Mouse (Mus musculus) ES-Bruce4 (cell line): Measurements from ENCODE around the gene Car1. TPM values are rescaled to one million over a fixed set of nuclear protein-coding genes. Genes with fewer than 3 reads are reported as not detected.
"Not testable (repeated sequence)": the region's sequence is repeated elsewhere in the genome, so short reads cannot be mapped to it uniquely, and the experiment has no call there.

ENCODE experiments used
- H3K27ac ChIP-seq: 2 replicates; pipeline ENCODE4 v1.5.1; 2012; ENCODE audit warnings: low read length, inconsistent platforms; ENCODE audit not compliant: insufficient read depth
- H3K27me3 ChIP-seq: 2 replicates; pipeline ENCODE4 v1.6.1; 2012; ENCODE audit warnings: mild to moderate bottlenecking, low read length, inconsistent platforms; ENCODE audit not compliant: control insufficient read depth, poor library complexity, insufficient read depth, severe bottlenecking
- H3K36me3 ChIP-seq: 2 replicates; pipeline ENCODE4 v1.6.1; 2012; ENCODE audit warnings: inconsistent platforms, mild to moderate bottlenecking, low read length, moderate library complexity; ENCODE audit not compliant: control insufficient read depth, poor library complexity, insufficient read depth, severe bottlenecking
- H3K4me1 ChIP-seq: one replicate; pipeline ENCODE4 v1.8.1; 2011; ENCODE audit warnings: low read length; ENCODE audit not compliant: control insufficient read depth, insufficient read depth
- H3K4me3 ChIP-seq: 2 replicates; pipeline ENCODE4 v1.5.1; 2011; ENCODE audit warnings: low read depth, mild to moderate bottlenecking, low read length
- H3K9ac ChIP-seq: 2 replicates; pipeline ENCODE4 v1.6.1; 2012; ENCODE audit warnings: low read depth, mild to moderate bottlenecking, inconsistent platforms; ENCODE audit not compliant: poor library complexity, severe bottlenecking
- H3K9me3 ChIP-seq: replicated peaks from 2 replicates; pipeline ENCODE4 v1.6.1; 2012; ENCODE audit warnings: mild to moderate bottlenecking, low read length, inconsistent platforms; ENCODE audit not compliant: control insufficient read depth, poor library complexity, insufficient read depth, severe bottlenecking
- CTCF ChIP-seq: IDR thresholded peaks from one replicate; pipeline ENCODE4 v1.8.1; 2011; ENCODE audit warnings: low read depth, low read length
- EP300 ChIP-seq: IDR thresholded peaks from 2 replicates; pipeline ENCODE4 v1.6.1; 2011; ENCODE audit warnings: low read depth, low read length; ENCODE audit not compliant: insufficient read depth
- POLR2A ChIP-seq: IDR thresholded peaks from one replicate; pipeline ENCODE4 v1.8.1; 2011; ENCODE audit warnings: low read length; ENCODE audit not compliant: insufficient read depth
- polyA plus RNA-seq: library from polyadenylated mRNA; stranded (reverse); fragments of >200 nt; gene quantifications from 2 replicates; pipeline ENCODE4 v1.2.4, GENCODE M21; 2011; ENCODE audit warnings: low read depth; ENCODE audit not compliant: missing spikeins, insufficient read depth, insufficient read length

Car1 gene
- polyA plus RNA-seq, 1 experiment = not detected

- Histone ChIP-seq H3K27me3 (no peaks in the 10 kb centered on the region), H3K27ac (no peak overlapping the region), H3K4me3 (no peak overlapping the region), H3K36me3 (no peaks in the 10 kb centered on the region), H3K4me1 (no peaks in the 10 kb centered on the region), H3K9me3 (no peaks in the 10 kb centered on the region), H3K9ac (no peak overlapping the region)
- TF ChIP-seq EP300 (no peak), CTCF (no peak), POLR2A (no peak)
These were observed 30.8 kb upstream of the Car1 start for GRCm38 (mm10) chr3:14838936-14839335.

- Histone ChIP-seq H3K27ac (no peak overlapping the region), H3K9ac (no peak overlapping the region), H3K27me3 (no peaks in the 10 kb centered on the region), H3K36me3 (no peaks in the 10 kb centered on the region), H3K4me1 (no peaks in the 10 kb centered on the region), H3K4me3 (no peak overlapping the region), H3K9me3 (no peaks in the 10 kb centered on the region)
- TF ChIP-seq POLR2A (no peak), CTCF (no peak), EP300 (no peak)
These were observed 24.6 kb upstream of the Car1 start for GRCm38 (mm10) chr3:14832766-14833165.

- Histone ChIP-seq H3K27me3 (no peaks in the 10 kb centered on the region), H3K4me1 (no peaks in the 10 kb centered on the region), H3K9me3 (no peaks in the 10 kb centered on the region), H3K4me3 (no peak overlapping the region), H3K27ac (no peak overlapping the region), H3K36me3 (no peaks in the 10 kb centered on the region), H3K9ac (no peak overlapping the region)
- TF ChIP-seq EP300 (no peak), CTCF (no peak), POLR2A (no peak)
These were observed 23.2 kb upstream of the Car1 start for GRCm38 (mm10) chr3:14831219-14831835.

GRCm38 (mm10) chr3:14828896-14829295 is 20.7 kb upstream of the Car1 start:
- Histone ChIP-seq H3K9me3 (no peaks in the 10 kb centered on the region), H3K9ac (no peak overlapping the region), H3K4me1 (no peaks in the 10 kb centered on the region), H3K36me3 (no peaks in the 10 kb centered on the region), H3K4me3 (no peak overlapping the region), H3K27me3 (no peaks in the 10 kb centered on the region), H3K27ac (no peak overlapping the region)
- TF ChIP-seq CTCF (no peak), EP300 (no peak), POLR2A (no peak)

GRCm38 (mm10) chr3:14819844-14820504 is 11.8 kb upstream of the Car1 start:
- Histone ChIP-seq H3K27ac (no peak overlapping the region), H3K36me3 (no peaks in the 10 kb centered on the region), H3K9me3 (no peaks in the 10 kb centered on the region), H3K4me3 (no peak overlapping the region), H3K27me3 (no peaks in the 10 kb centered on the region), H3K9ac (no peak overlapping the region), H3K4me1 (no peaks in the 10 kb centered on the region)
- no peak for TF ChIP-seq EP300
- no peak for TF ChIP-seq CTCF
- no peak for TF ChIP-seq POLR2A

GRCm38 (mm10) chr3:14815396-14815795 is 7.2 kb upstream of the Car1 start:
- H3K4me1 ChIP-seq, H3K9ac ChIP-seq, H3K36me3 ChIP-seq, H3K4me3 ChIP-seq, H3K27ac ChIP-seq, H3K27me3 ChIP-seq, H3K9me3 ChIP-seq: not testable (repeated sequence)
